Mouse (Mus musculus): ENCODE results near the gene Macrod2.

- TF ChIP-seq POLR2A (IDR thresholded peaks at IDR 0.05; ENCODE audit: low read depth, low read length): no peak
- no peak for TF ChIP-seq CTCF (IDR thresholded peaks at IDR 0.05; ENCODE audit: extremely low read depth, insufficient read length, insufficient replicate concordance, low read depth, low read length)
Measured at GRCm38 (mm10) chr2:142267836-142268235, 1872.7 kb downstream of the Macrod2 start.
